Mouse (Mus musculus) heart, postnatal 0 days (tissue): ENCODE data around the gene Crxos. TPM values are rescaled to one million over a fixed set of nuclear protein-coding genes. Genes with fewer than 3 reads are reported as not detected.

ENCODE experiments used
- ATAC-seq: fragments of 200-750 bp; cut with Nextera tagmentation; 2 replicates; pipeline ENCODE4 v1.8.0; 2017; ENCODE audit warnings: low read depth, moderate number of reproducible peaks, moderate library complexity; ENCODE audit not compliant: insufficient read depth
- DNase-seq: peaks from one replicate; pipeline ENCODE4 v3.0.0-alpha.2; 2016; ENCODE audit warnings: low spot score
- H3K27ac ChIP-seq: fragments of 300-500 bp; sonication (generic); 2 replicates; pipeline ENCODE4 v1.5.1; 2014; ENCODE audit warnings: low read depth, mild to moderate bottlenecking
- H3K27me3 ChIP-seq: fragments of 300-500 bp; sonication (generic); 2 replicates; pipeline ENCODE4 v1.6.1; 2014; ENCODE audit warnings: low read length, mixed read lengths; ENCODE audit not compliant: control insufficient read depth, insufficient read depth
- H3K36me3 ChIP-seq: fragments of 300-500 bp; sonication (generic); replicated peaks from 2 replicates; pipeline ENCODE4 v1.6.1; 2014; ENCODE audit warnings: low read length, mixed read lengths; ENCODE audit not compliant: control insufficient read depth, insufficient read depth
- H3K4me1 ChIP-seq: fragments of 300-500 bp; sonication (generic); 2 replicates; pipeline ENCODE4 v1.6.1; 2014; ENCODE audit warnings: antibody characterized with exemption; ENCODE audit not compliant: control insufficient read depth, insufficient read depth
- H3K4me2 ChIP-seq: fragments of 300-500 bp; sonication (generic); 2 replicates; pipeline ENCODE4 v1.6.1; 2014; ENCODE audit warnings: low read depth, mild to moderate bottlenecking, low read length, moderate library complexity
- H3K4me3 ChIP-seq: fragments of 300-500 bp; sonication (generic); 2 replicates; pipeline ENCODE4 v1.5.1; 2014; ENCODE audit warnings: low read depth, low read length
- H3K9ac ChIP-seq: fragments of 300-500 bp; sonication (generic); replicated peaks from 2 replicates; pipeline ENCODE4 v1.6.1; 2014; ENCODE audit warnings: low read depth, low read length, mixed read lengths
- H3K9me3 ChIP-seq: fragments of 300-500 bp; sonication (generic); replicated peaks from 2 replicates; pipeline ENCODE4 v1.6.1; 2016; ENCODE audit warnings: low read length; ENCODE audit not compliant: control insufficient read depth
- CTCF ChIP-seq: IDR thresholded peaks from 2 replicates; pipeline ENCODE4 v1.5.1; 2016; ENCODE audit warnings: antibody characterized with exemption, control low read depth, low read depth
- EP300 ChIP-seq: IDR thresholded peaks from 2 replicates; pipeline ENCODE4 v1.6.1; 2016; ENCODE audit warnings: antibody characterized with exemption, low read depth
- WGBS: fragments of 180-500 bp; shearing (Covaris S2); extraction: QIAGEN DNeasy Blood & Tissue Kit; methylation state at CpG from one replicate; pipeline ENCODE4 v1.1.7; 2014; 5-methylcytosine and 5-hydroxymethylcytosine counted together
- polyA plus RNA-seq: library from polyadenylated mRNA; unstranded; fragments of >200 nt; fragmentation: Nextera tagmentation; extraction: Ambion mirVana; gene quantifications from 2 replicates; pipeline ENCODE4 v1.2.1, GENCODE M21; 2015
- total RNA-seq: library from RNA; depleted of rRNA; stranded (reverse); fragments of >200 nt; gene quantifications from 2 replicates; pipeline ENCODE4 v1.2.3, GENCODE M21; 2014; ENCODE audit warnings: low replicate concordance

Crxos gene
- total and polyA plus RNA-seq, 2 experiments from 2014 or later = not detected

- Histone ChIP-seq H3K4me1 (peaks cover 2% of the 10 kb centered on the region), H3K36me3 (peaks cover 64% of the 10 kb centered on the region), H3K27me3 (no peaks in the 10 kb centered on the region), H3K4me2 (no peak overlapping the region), H3K4me3 (no peak overlapping the region), H3K9ac (no peak overlapping the region), H3K9me3 (no peaks in the 10 kb centered on the region), H3K27ac (no peak overlapping the region)
- TF ChIP-seq CTCF = no peak
- TF ChIP-seq EP300 = no peak
- WGBS = 82% methylated on average over 5 of the region's 5 CpGs
- ATAC-seq (no peak), DNase-seq (no peak)
These were observed 55.1 kb downstream of the Crxos start for GRCm38 (mm10) chr7:15937491-15937890.

GRCm38 (mm10) chr7:15938621-15939020, 56.2 kb downstream of the Crxos start:
- Histone ChIP-seq H3K27me3 (no peaks in the 10 kb centered on the region), H3K27ac (no peak overlapping the region), H3K9me3 (no peaks in the 10 kb centered on the region), H3K9ac (no peak overlapping the region), H3K4me2 (no peak overlapping the region), H3K4me3 (no peak overlapping the region), H3K36me3 (peaks cover 75% of the 10 kb centered on the region), H3K4me1 (no peaks in the 10 kb centered on the region)
- TF ChIP-seq CTCF (no peak), EP300 (no peak)
- no peak for ATAC-seq
- WGBS = 97% methylated on average over 3 of the region's 3 CpGs
- DNase-seq = no peak

GRCm38 (mm10) chr7:15944311-15944710, 61.9 kb downstream of the Crxos start:
- Histone ChIP-seq H3K9me3 (no peaks in the 10 kb centered on the region), H3K36me3 (peaks cover 54% of the 10 kb centered on the region), H3K4me3 (0 out of 2 replicates have a peak overlapping the region, but pooled peaks have one; percentile 96), H3K4me1 (peaks cover 12% of the 10 kb centered on the region), H3K27me3 (no peaks in the 10 kb centered on the region), H3K27ac (no peak overlapping the region), H3K9ac (no peak overlapping the region), H3K4me2 (no peak overlapping the region)
- no peak for ATAC-seq
- TF ChIP-seq EP300 (no peak), CTCF (no peak)
- 85% methylated on average over 1 of the region's 1 CpGs for WGBS
- DNase-seq = no peak

- Histone ChIP-seq H3K4me3 (peak overlapping the region; percentile 96), H3K9me3 (no peaks in the 10 kb centered on the region), H3K27ac (peak overlapping the region; percentile 98), H3K27me3 (no peaks in the 10 kb centered on the region), H3K4me2 (peak overlapping the region; percentile 87), H3K4me1 (peaks cover 12% of the 10 kb centered on the region), H3K36me3 (peaks cover 54% of the 10 kb centered on the region), H3K9ac (peak overlapping the region; percentile 79)
- 2% methylated on average over 8 of the region's 8 CpGs for WGBS
- DNase-seq = no peak
- no peak for ATAC-seq
- no peak for TF ChIP-seq CTCF
These were observed 62.8 kb downstream of the Crxos start for GRCm38 (mm10) chr7:15945211-15945610.

GRCm38 (mm10) chr7:15945721-15946536, 63.5 kb downstream of the Crxos start, which contains the start of gene Nop53:
Nop53 (minus strand) TSS chr7:15946074.
- peaks cover 54% of the 10 kb centered on the region for H3K36me3 ChIP-seq

More at GRCm38 (mm10) chr7:15945721-15946536, 63.5 kb downstream of the Crxos start, which contains the start of gene Nop53:
- Histone ChIP-seq H3K9ac (peak within 1 kb of the TSS; percentile 79), H3K4me3 (peak within 1 kb of the TSS; percentile 96), H3K27me3 (no peaks in the 10 kb centered on the region), H3K4me2 (peak within 1 kb of the TSS; percentile 87), H3K27ac (peak within 1 kb of the TSS; percentile 98), H3K4me1 (peaks cover 12% of the 10 kb centered on the region), H3K9me3 (no peaks in the 10 kb centered on the region)
- TF ChIP-seq CTCF (no peak), EP300 (peak; percentile 84)
- WGBS = 2% methylated on average over 57 of the region's 59 CpGs
- DNase-seq (peak; percentile 97), ATAC-seq (peak; percentile 81)
